Comparison of ENCODE assay signal across 30 mouse cellular contexts in genomic region chr6:16646269-16646668, GRCm38 (mm10).
"Had no signal": no experiment of that assay in that cellular context is flagged by ENCODE, and none has a peak within 500 bp of the region (broad histone marks: within the 10 kb centered on the region; RNA-seq: fewer than 3 reads in every experiment).

No protein-coding gene starts in this region.

- H3K36me3 ChIP-seq: limb, embryonic 10.5 days; limb, embryonic 12.5 days; limb, embryonic 13.5 days; limb, embryonic 15.5 days; liver, embryonic 12.5 days; liver, embryonic 13.5 days; liver, embryonic 15.5 days; lung, embryonic 15.5 days; midbrain, embryonic 10.5 days; midbrain, embryonic 12.5 days; midbrain, embryonic 13.5 days; midbrain, embryonic 15.5 days; neural tube, embryonic 12.5 days had no signal

- H3K9ac ChIP-seq: limb, embryonic 12.5 days; limb, embryonic 13.5 days; limb, embryonic 15.5 days; liver, embryonic 12.5 days; liver, embryonic 13.5 days; liver, embryonic 14.5 days; liver, embryonic 15.5 days; liver, postnatal 0 days; lung, embryonic 15.5 days; midbrain, embryonic 12.5 days; midbrain, embryonic 13.5 days; midbrain, embryonic 15.5 days; neural tube, embryonic 12.5 days had no signal

- H3K27ac ChIP-seq: left cerebral cortex, adult 2 months; limb, embryonic 10.5 days; limb, embryonic 12.5 days; limb, embryonic 13.5 days; limb, embryonic 15.5 days; liver, embryonic 12.5 days; liver, embryonic 13.5 days; liver, embryonic 14.5 days; liver, embryonic 15.5 days; lung, embryonic 15.5 days; macrophage; midbrain, embryonic 10.5 days; midbrain, embryonic 12.5 days; midbrain, embryonic 13.5 days; midbrain, embryonic 15.5 days; neural tube, embryonic 12.5 days had no signal

- H3K4me1 ChIP-seq: limb, embryonic 10.5 days; limb, embryonic 12.5 days; limb, embryonic 13.5 days; limb, embryonic 15.5 days; liver, embryonic 12.5 days; liver, embryonic 13.5 days; liver, embryonic 15.5 days; lung, embryonic 15.5 days; megakaryocyte, embryonic 14.5 days; midbrain, embryonic 10.5 days; midbrain, embryonic 12.5 days; midbrain, embryonic 13.5 days; midbrain, embryonic 15.5 days; neural tube, embryonic 12.5 days had no signal

- ATAC-seq: liver, embryonic 12.5 days; liver, postnatal 0 days; lung, postnatal 0 days; midbrain, embryonic 13.5 days; midbrain, embryonic 15.5 days; midbrain, embryonic 16.5 days had no signal

- DNase-seq: left cerebral cortex, postnatal 4 days; liver; liver, embryonic 13.5 days; liver, postnatal 0 days; lung, adult 18-20 months; lung, adult 2 months; lung, postnatal 10 days; lung, postnatal 4 days; midbrain, embryonic 14.5 days had no signal

- H3K9me3 ChIP-seq: limb, embryonic 10.5 days; limb, embryonic 12.5 days; limb, embryonic 15.5 days; liver, embryonic 12.5 days; liver, embryonic 13.5 days; liver, embryonic 15.5 days; lung, embryonic 15.5 days; megakaryocyte, embryonic 14.5 days; midbrain, embryonic 10.5 days; midbrain, embryonic 12.5 days; midbrain, embryonic 13.5 days; midbrain, embryonic 15.5 days; neural tube, embryonic 12.5 days had no signal

- H3K27me3 ChIP-seq: limb, embryonic 12.5 days; limb, embryonic 13.5 days; limb, embryonic 15.5 days; liver, embryonic 12.5 days; liver, embryonic 13.5 days; liver, embryonic 15.5 days; lung, embryonic 15.5 days; megakaryocyte, embryonic 14.5 days; midbrain, embryonic 12.5 days; midbrain, embryonic 13.5 days; midbrain, embryonic 15.5 days; neural tube, embryonic 12.5 days had no signal

- H3K4me2 ChIP-seq: limb, embryonic 12.5 days; limb, embryonic 13.5 days; limb, embryonic 15.5 days; liver, embryonic 11.5 days; liver, embryonic 12.5 days; liver, embryonic 13.5 days; liver, embryonic 15.5 days; lung, embryonic 15.5 days; midbrain, embryonic 11.5 days; midbrain, embryonic 12.5 days; midbrain, embryonic 13.5 days; midbrain, embryonic 15.5 days; neural tube, embryonic 12.5 days had no signal

- H3K4me3 ChIP-seq: left cerebral cortex, adult 2 months; limb, embryonic 10.5 days; limb, embryonic 12.5 days; limb, embryonic 13.5 days; limb, embryonic 15.5 days; liver, embryonic 12.5 days; liver, embryonic 13.5 days; liver, embryonic 15.5 days; lung, embryonic 15.5 days; megakaryocyte, embryonic 14.5 days; midbrain, embryonic 10.5 days; midbrain, embryonic 12.5 days; midbrain, embryonic 13.5 days; midbrain, embryonic 15.5 days; myocyte; neural tube, embryonic 12.5 days had no signal
